Mouse (Mus musculus): Measurements from ENCODE around the gene Galnt10. TPM values are rescaled to one million over a fixed set of nuclear protein-coding genes. Genes with fewer than 3 reads are reported as not detected.

Gene Galnt10
- polyA plus RNA-seq, 1 experiment from 2014 or later: 13.9 TPM

DNA sequence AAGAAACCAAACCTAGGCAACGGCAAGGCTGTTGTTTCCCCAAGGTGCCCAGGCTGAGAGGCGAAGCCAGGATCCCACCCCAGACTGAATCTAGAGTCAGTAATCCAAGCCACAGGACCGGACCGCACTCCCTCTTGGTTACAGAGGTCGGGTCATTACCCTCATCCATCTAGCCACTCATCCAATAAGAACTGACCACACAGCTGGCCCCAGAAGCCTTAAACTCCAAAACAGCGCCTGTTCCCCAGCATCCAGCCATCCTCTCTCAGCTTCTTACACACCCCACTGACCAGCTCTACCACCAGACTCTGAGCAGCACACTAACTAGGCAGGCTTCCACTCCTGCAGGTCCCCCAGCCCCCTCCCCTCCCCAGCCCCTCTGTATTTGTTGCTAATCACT, 149.8 kb downstream of the Galnt10 start:
- H3K27ac ChIP-seq (replicated peaks; ENCODE audit: low read depth, low read length): no peak overlapping the region
- no peak for ATAC-seq (ENCODE audit: insufficient number of reproducible peaks, low FRiP score, low TSS enrichment, low read depth)
- H3K9me3 ChIP-seq (ENCODE audit: control insufficient read depth, low read length): no peaks in the 10 kb centered on the region
- no peaks in the 10 kb centered on the region for H3K36me3 ChIP-seq (ENCODE audit: control insufficient read depth, insufficient read depth, low read length)
- no peak for DNase-seq (ENCODE audit: low spot score)
- H3K4me3 ChIP-seq (ENCODE audit: low read depth, low read length): no peak overlapping the region
- no peaks in the 10 kb centered on the region; the same call in 1 of the 2 replicates for H3K4me1 ChIP-seq (ENCODE audit: control insufficient read depth, insufficient read depth, low read length)
- no peak overlapping the region for H3K9ac ChIP-seq (ENCODE audit: low read length)
- H3K27me3 ChIP-seq (ENCODE audit: control insufficient read depth, insufficient read depth, low read length): no peaks in the 10 kb centered on the region
- WGBS: 34% methylated on average over 6 of the region's 6 CpGs
- H3K4me2 ChIP-seq (ENCODE audit: low read depth, severe bottlenecking): no peak overlapping the region

DNA sequence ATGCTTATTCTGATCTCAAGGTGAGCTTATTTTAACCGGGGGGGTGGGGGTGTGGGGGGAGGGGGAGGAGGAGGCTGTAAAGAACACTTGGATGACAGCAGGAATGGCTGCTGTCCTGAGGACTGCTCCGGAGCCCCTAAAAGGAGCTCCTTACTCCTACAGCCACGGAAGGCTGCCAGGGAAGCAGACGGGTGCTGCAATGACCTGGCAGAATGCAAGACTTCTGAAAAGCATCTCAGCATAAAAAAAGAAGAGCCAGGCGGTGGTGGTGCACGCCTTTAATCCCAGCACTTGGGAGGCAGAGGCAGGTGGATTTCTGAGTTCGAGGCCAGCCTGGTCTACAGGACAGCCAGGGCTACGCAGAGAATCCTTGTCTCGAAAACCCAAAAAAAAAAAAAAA, 152.6 kb downstream of the Galnt10 start:
- WGBS: 76% methylated on average over 9 of the region's 9 CpGs
- Histone ChIP-seq H3K4me1 (ENCODE audit: control insufficient read depth, insufficient read depth, low read length) (peaks cover 9% of the 10 kb centered on the region; the same call in 1 of the 2 replicates), H3K4me3 (ENCODE audit: low read depth, low read length) (no peak overlapping the region), H3K27ac (replicated peaks; ENCODE audit: low read depth, low read length) (no peak overlapping the region), H3K9ac (ENCODE audit: low read length) (no peak overlapping the region), H3K36me3 (ENCODE audit: control insufficient read depth, insufficient read depth, low read length) (no peaks in the 10 kb centered on the region), H3K27me3 (ENCODE audit: control insufficient read depth, insufficient read depth, low read length) (no peaks in the 10 kb centered on the region), H3K9me3 (ENCODE audit: control insufficient read depth, low read length) (no peaks in the 10 kb centered on the region), H3K4me2 (ENCODE audit: low read depth, severe bottlenecking) (no peak overlapping the region)
- DNase-seq (ENCODE audit: low spot score) (no peak), ATAC-seq (ENCODE audit: insufficient number of reproducible peaks, low FRiP score, low TSS enrichment, low read depth) (no peak)

- Histone ChIP-seq H3K4me3 (ENCODE audit: low read depth, low read length) (no peak overlapping the region), H3K9ac (ENCODE audit: low read length) (no peak overlapping the region), H3K9me3 (ENCODE audit: control insufficient read depth, low read length) (no peaks in the 10 kb centered on the region), H3K4me2 (ENCODE audit: low read depth, severe bottlenecking) (no peak overlapping the region), H3K36me3 (ENCODE audit: control insufficient read depth, insufficient read depth, low read length) (peaks cover 2% of the 10 kb centered on the region; the same call in 1 of the 2 replicates), H3K27ac (replicated peaks; ENCODE audit: low read depth, low read length) (no peak overlapping the region), H3K4me1 (ENCODE audit: control insufficient read depth, insufficient read depth, low read length) (peaks cover 17% of the 10 kb centered on the region), H3K27me3 (ENCODE audit: control insufficient read depth, insufficient read depth, low read length) (no peaks in the 10 kb centered on the region)
- no peak for DNase-seq (ENCODE audit: low spot score)
- WGBS: 84% methylated on average over 10 of the region's 10 CpGs
- no peak for ATAC-seq (ENCODE audit: insufficient number of reproducible peaks, low FRiP score, low TSS enrichment, low read depth)
Observed at GRCm38 (mm10) chr11:57799456-57799855, 154.2 kb downstream of the Galnt10 start.

DNA sequence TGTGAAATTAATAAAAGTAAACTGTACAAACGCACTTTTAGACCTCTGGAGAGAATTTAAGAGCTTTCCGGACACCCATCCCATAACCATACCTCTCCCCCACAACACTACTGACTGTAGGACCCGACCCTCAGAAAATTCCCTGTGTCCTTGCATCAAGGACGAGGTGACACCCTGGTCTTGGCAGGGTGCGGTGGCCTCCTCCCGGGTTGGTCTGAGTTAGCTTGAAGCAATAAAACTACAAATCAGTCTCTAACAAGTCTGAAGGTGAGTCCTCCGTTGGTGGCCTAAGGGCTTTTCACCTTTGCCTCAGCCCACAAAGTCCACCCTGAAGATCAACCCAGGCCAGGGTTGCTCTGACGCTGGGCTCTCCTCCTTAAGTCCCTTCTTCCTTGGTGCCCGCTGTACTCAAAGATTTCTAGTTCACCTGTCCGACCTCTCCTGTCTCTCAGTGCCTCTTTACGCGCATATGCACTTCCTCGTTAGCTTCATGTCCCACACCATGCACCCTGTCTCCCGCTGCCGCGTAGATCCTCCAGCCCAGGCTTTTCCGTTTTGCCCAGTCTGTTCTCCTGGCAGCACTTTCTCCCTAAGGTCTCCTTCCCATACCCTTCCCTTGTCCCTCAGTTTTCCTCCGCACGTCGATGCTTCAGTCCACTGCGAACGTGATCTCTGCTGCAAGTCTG, 155.2 kb downstream of the Galnt10 start:
- peak overlapping the region; percentile 92 for H3K4me3 ChIP-seq (ENCODE audit: low read depth, low read length)
- DNase-seq (ENCODE audit: low spot score) (no peak), ATAC-seq (ENCODE audit: insufficient number of reproducible peaks, low FRiP score, low TSS enrichment, low read depth) (no peak)
- peak overlapping the region; percentile 69; the same call in 1 of the 2 replicates for H3K9ac ChIP-seq (ENCODE audit: low read length)
- H3K36me3 ChIP-seq (ENCODE audit: control insufficient read depth, insufficient read depth, low read length): peaks cover 2% of the 10 kb centered on the region; the same call in 1 of the 2 replicates
- H3K4me2 ChIP-seq (ENCODE audit: low read depth, severe bottlenecking): peak overlapping the region; percentile 99
- 12% methylated on average over 22 of the region's 22 CpGs for WGBS
- H3K4me1 ChIP-seq (ENCODE audit: control insufficient read depth, insufficient read depth, low read length): peaks cover 17% of the 10 kb centered on the region
- no peaks in the 10 kb centered on the region for H3K27me3 ChIP-seq (ENCODE audit: control insufficient read depth, insufficient read depth, low read length)
- H3K27ac ChIP-seq (replicated peaks; ENCODE audit: low read depth, low read length): no peak overlapping the region
- no peaks in the 10 kb centered on the region for H3K9me3 ChIP-seq (ENCODE audit: control insufficient read depth, low read length)

DNA sequence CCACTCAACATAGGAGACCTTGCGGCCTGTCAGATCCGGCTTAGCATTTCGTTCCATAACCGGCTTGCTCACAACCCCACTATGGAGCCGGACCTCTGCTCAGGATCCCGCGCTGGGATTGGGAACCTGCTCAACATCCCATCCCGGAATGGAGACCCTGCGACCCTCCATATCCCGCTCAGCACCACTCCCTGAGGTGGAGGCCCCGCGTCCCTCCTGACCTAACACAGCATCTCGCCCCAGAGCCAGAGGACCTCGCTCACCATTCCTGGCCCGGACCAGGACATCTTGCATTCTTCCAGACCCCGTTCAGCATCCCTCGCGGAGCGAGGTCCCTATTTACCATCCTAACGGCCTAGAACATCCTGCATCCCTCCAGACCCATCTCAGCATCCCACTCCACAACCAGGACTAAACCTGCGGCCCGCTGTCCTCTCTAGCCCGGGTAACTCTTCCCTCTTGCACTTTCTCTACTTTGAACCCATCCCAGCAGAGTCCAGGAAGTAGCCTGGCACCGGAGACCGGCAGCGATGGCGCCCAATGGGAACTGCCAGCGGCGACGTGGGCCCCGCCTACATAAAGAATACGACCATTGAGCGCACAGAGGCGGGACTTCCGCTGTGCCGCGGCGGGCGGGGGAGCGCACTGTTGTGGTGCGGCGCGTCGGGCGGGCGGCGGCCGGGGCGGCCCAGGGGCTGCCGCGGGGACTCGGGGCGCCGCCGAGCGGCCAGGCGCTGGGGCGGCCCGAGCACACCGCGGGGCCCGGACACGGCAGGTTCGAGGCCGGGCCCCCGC, 155.9 kb downstream of the Galnt10 start, which contains the start of gene Sap30l:
Gene Sap30l (plus strand): TSS at position 667 of the 795 bp plus-strand sequence.
- H3K27me3 ChIP-seq (ENCODE audit: control insufficient read depth, insufficient read depth, low read length): no peaks in the 10 kb centered on the region
- H3K4me1 ChIP-seq (ENCODE audit: control insufficient read depth, insufficient read depth, low read length): peaks cover 17% of the 10 kb centered on the region
- no peaks in the 10 kb centered on the region for H3K9me3 ChIP-seq (ENCODE audit: control insufficient read depth, low read length)
- under 1% methylated on average over 62 of the region's 66 CpGs for WGBS
- H3K4me3 ChIP-seq (ENCODE audit: low read depth, low read length): peak within 1 kb of the TSS; percentile 92
- DNase-seq (ENCODE audit: low spot score) (peak; percentile 97), ATAC-seq (ENCODE audit: insufficient number of reproducible peaks, low FRiP score, low TSS enrichment, low read depth) (peak; percentile 93)
- peak within 1 kb of the TSS; percentile 99 for H3K4me2 ChIP-seq (ENCODE audit: low read depth, severe bottlenecking)
- H3K9ac ChIP-seq (ENCODE audit: low read length): peak within 1 kb of the TSS; percentile 87
- H3K27ac ChIP-seq (replicated peaks; ENCODE audit: low read depth, low read length): no peak within 1 kb of the TSS; the same call in 1 of the 2 replicates
- peaks cover 2% of the 10 kb centered on the region; the same call in 1 of the 2 replicates for H3K36me3 ChIP-seq (ENCODE audit: control insufficient read depth, insufficient read depth, low read length)

DNA sequence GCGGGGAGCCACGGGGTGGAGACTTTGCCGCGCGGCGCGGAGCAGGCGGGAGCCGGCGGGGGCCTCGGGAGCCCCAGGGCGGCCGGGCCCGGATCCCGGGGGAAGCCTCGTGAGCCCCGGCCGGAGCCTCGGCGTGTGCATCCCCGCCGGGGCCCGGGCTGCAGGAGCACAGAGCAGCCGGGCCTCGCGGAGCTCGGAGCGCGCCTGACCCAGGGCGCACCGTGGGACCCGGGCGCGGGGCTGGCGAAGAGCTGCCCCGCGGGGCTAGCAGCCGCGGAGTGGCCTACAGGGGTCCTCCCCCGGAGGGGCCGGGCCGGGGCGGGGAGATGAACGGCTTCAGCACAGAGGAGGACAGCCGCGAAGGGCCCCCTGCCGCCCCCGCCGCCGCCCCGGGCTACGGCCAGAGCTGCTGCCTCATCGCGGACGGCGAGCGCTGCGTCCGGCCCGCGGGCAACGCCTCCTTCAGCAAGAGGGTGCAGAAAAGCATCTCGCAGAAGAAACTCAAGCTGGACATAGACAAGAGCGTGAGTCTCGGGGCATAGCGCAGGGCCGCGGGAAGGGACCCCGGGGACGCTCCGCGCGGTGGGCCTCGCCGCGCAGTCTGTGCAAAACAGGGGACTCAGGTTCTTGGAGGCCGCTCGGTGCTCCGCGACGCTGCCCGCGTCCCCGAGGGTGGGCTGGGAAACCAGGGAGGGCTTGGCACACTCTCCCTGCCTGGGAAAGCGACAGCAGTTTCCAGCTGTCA, 156.7 kb downstream of the Galnt10 start:
- peak overlapping the region; percentile 99 for H3K4me2 ChIP-seq (ENCODE audit: low read depth, severe bottlenecking)
- H3K36me3 ChIP-seq (ENCODE audit: control insufficient read depth, insufficient read depth, low read length): peaks cover 2% of the 10 kb centered on the region; the same call in 1 of the 2 replicates
- H3K27ac ChIP-seq (replicated peaks; ENCODE audit: low read depth, low read length): no peak overlapping the region
- peaks cover 17% of the 10 kb centered on the region for H3K4me1 ChIP-seq (ENCODE audit: control insufficient read depth, insufficient read depth, low read length)
- H3K4me3 ChIP-seq (ENCODE audit: low read depth, low read length): peak overlapping the region; percentile 92
- WGBS: under 1% methylated on average over 73 of the region's 85 CpGs
- ATAC-seq (ENCODE audit: insufficient number of reproducible peaks, low FRiP score, low TSS enrichment, low read depth) (peak; percentile 61), DNase-seq (ENCODE audit: low spot score) (peak; percentile 62)
- H3K9me3 ChIP-seq (ENCODE audit: control insufficient read depth, low read length): no peaks in the 10 kb centered on the region
- H3K27me3 ChIP-seq (ENCODE audit: control insufficient read depth, insufficient read depth, low read length): no peaks in the 10 kb centered on the region
- H3K9ac ChIP-seq (ENCODE audit: low read length): peak overlapping the region; percentile 87

- DNase-seq (ENCODE audit: low spot score): no peak
- no peak for ATAC-seq (ENCODE audit: insufficient number of reproducible peaks, low FRiP score, low TSS enrichment, low read depth)
- peak overlapping the region; percentile 99 for H3K4me2 ChIP-seq (ENCODE audit: low read depth, severe bottlenecking)
- peaks cover 17% of the 10 kb centered on the region for H3K4me1 ChIP-seq (ENCODE audit: control insufficient read depth, insufficient read depth, low read length)
- H3K4me3 ChIP-seq (ENCODE audit: low read depth, low read length): peak overlapping the region; percentile 92
- H3K36me3 ChIP-seq (ENCODE audit: control insufficient read depth, insufficient read depth, low read length): peaks cover 2% of the 10 kb centered on the region; the same call in 1 of the 2 replicates
- no peak overlapping the region for H3K27ac ChIP-seq (replicated peaks; ENCODE audit: low read depth, low read length)
- peak overlapping the region; percentile 87 for H3K9ac ChIP-seq (ENCODE audit: low read length)
- no peaks in the 10 kb centered on the region for H3K27me3 ChIP-seq (ENCODE audit: control insufficient read depth, insufficient read depth, low read length)
- no peaks in the 10 kb centered on the region for H3K9me3 ChIP-seq (ENCODE audit: control insufficient read depth, low read length)
- WGBS: under 1% methylated on average over 18 of the region's 18 CpGs
Observed at GRCm38 (mm10) chr11:57802511-57802870, 157.2 kb downstream of the Galnt10 start.

GRCm38 (mm10) chr11:57805047-57805446, 159.8 kb downstream of the Galnt10 start:
- Histone ChIP-seq H3K36me3 (ENCODE audit: control insufficient read depth, insufficient read depth, low read length) (peaks cover 7% of the 10 kb centered on the region), H3K27ac (replicated peaks; ENCODE audit: low read depth, low read length) (no peak overlapping the region), H3K4me1 (ENCODE audit: control insufficient read depth, insufficient read depth, low read length) (peaks cover 17% of the 10 kb centered on the region), H3K9ac (ENCODE audit: low read length) (no peak overlapping the region), H3K27me3 (ENCODE audit: control insufficient read depth, insufficient read depth, low read length) (no peaks in the 10 kb centered on the region), H3K4me2 (ENCODE audit: low read depth, severe bottlenecking) (no peak overlapping the region), H3K4me3 (ENCODE audit: low read depth, low read length) (no peak overlapping the region), H3K9me3 (ENCODE audit: control insufficient read depth, low read length) (no peaks in the 10 kb centered on the region)
- 60% methylated on average over 3 of the region's 3 CpGs for WGBS
- no peak for ATAC-seq (ENCODE audit: insufficient number of reproducible peaks, low FRiP score, low TSS enrichment, low read depth)
- DNase-seq (ENCODE audit: low spot score): no peak
